Mouse (Mus musculus) megakaryocyte, embryonic 14.5 days (primary cell): Measurements from ENCODE around the gene Casp7.

ENCODE experiments used
- FLI1 ChIP-seq: IDR thresholded peaks from 2 replicates; pipeline ENCODE4 v1.6.1; 2012; ENCODE audit warnings: low read length, inconsistent platforms, mixed read lengths
- GATA1 ChIP-seq: IDR thresholded peaks from 3 replicates; pipeline ENCODE4 v1.6.1; 2012; ENCODE audit warnings: mixed read lengths, low read length, inconsistent platforms, borderline replicate concordance

- no peak for TF ChIP-seq GATA1
- no peak for TF ChIP-seq FLI1
Observed at GRCm38 (mm10) chr19:56366625-56367024, 30.3 kb upstream of the Casp7 start.
